Mouse (Mus musculus): ENCODE data around the gene Slc12a9. TPM values are rescaled to one million over a fixed set of nuclear protein-coding genes. Genes with fewer than 3 reads are reported as not detected.
A peak's percentile ranks its signal among the peaks of the same experiment; 100 is the strongest.

Gene Slc12a9
- total RNA-seq, 2 experiments from 2014 or later, result 5.0 to 5.5 TPM

GRCm38 (mm10) chr5:137346388-137346787 is 13.0 kb upstream of the Slc12a9 start:
- DNase-seq, result no peak

GRCm38 (mm10) chr5:137345821-137346220 is 12.4 kb upstream of the Slc12a9 start:
- peak; percentile 32 for DNase-seq

GRCm38 (mm10) chr5:137343869-137344268 is 10.5 kb upstream of the Slc12a9 start:
- no peak for DNase-seq

GRCm38 (mm10) chr5:137343412-137343811 is 10.0 kb upstream of the Slc12a9 start:
- no peak for DNase-seq

GRCm38 (mm10) chr5:137342407-137343012 is 9.1 kb upstream of the Slc12a9 start:
- no peak for DNase-seq

- no peak for DNase-seq
Observed at GRCm38 (mm10) chr5:137340222-137340621, 6.8 kb upstream of the Slc12a9 start.

- DNase-seq, result peak; percentile 79
Observed at GRCm38 (mm10) chr5:137339290-137339979, 6.0 kb upstream of the Slc12a9 start.

- DNase-seq, result peak; percentile 72
Observed at GRCm38 (mm10) chr5:137338663-137339289, 5.4 kb upstream of the Slc12a9 start.

- peak; percentile 93 for DNase-seq
Observed at GRCm38 (mm10) chr5:137338256-137338655, 4.9 kb upstream of the Slc12a9 start.

- DNase-seq, result no peak
Observed at GRCm38 (mm10) chr5:137337190-137337589, 3.8 kb upstream of the Slc12a9 start.

- no peak for DNase-seq
Observed at GRCm38 (mm10) chr5:137335066-137335465, 1.7 kb upstream of the Slc12a9 start.

- DNase-seq, result no peak
Observed at GRCm38 (mm10) chr5:137334317-137334716, 920 bp upstream of the Slc12a9 start.

GRCm38 (mm10) chr5:137332857-137333511 is 413 bp downstream of the Slc12a9 start:
- DNase-seq, result no peak

GRCm38 (mm10) chr5:137330910-137331309 is 2.5 kb downstream of the Slc12a9 start:
- DNase-seq, result no peak

GRCm38 (mm10) chr5:137320996-137321395 is 12.4 kb downstream of the Slc12a9 start:
- DNase-seq, result no peak

- no peak for DNase-seq
Observed at GRCm38 (mm10) chr5:137318570-137318969, 14.8 kb downstream of the Slc12a9 start.

GRCm38 (mm10) chr5:137317361-137317760 is 16.0 kb downstream of the Slc12a9 start:
- no peak for DNase-seq

GRCm38 (mm10) chr5:137315084-137315903 is 18.1 kb downstream of the Slc12a9 start:
- peak; percentile 56 for DNase-seq

- peak; percentile 95 for DNase-seq
Observed at GRCm38 (mm10) chr5:137314193-137315083, 19.0 kb downstream of the Slc12a9 start, which contains the start of gene Trip6. Gene Trip6 (minus strand): TSS chr5:137314404.

- DNase-seq, result no peak
Observed at GRCm38 (mm10) chr5:137313466-137314192, 19.8 kb downstream of the Slc12a9 start.

All from heart, postnatal 4 days (tissue).